Mouse (Mus musculus) liver, embryonic 14.5 days (tissue): Measurements from ENCODE around the gene Lag3. TPM values are rescaled to one million over a fixed set of nuclear protein-coding genes. Genes with fewer than 3 reads are reported as not detected.

Source experiments
- ATAC-seq: fragments of 200-750 bp; cut with Nextera tagmentation; 2 replicates; pipeline ENCODE4 v1.8.0; 2017; ENCODE audit warnings: moderate number of reproducible peaks, mild to moderate bottlenecking, moderate library complexity; ENCODE audit not compliant: insufficient read depth
- DNase-seq, 3 experiments: peaks; one replicate each; pipeline ENCODE4 v3.0.0-alpha.2; 2012 to 2013; ENCODE audit warnings: low read depth in 3 of 3, low spot score in 3 of 3
- H3K27ac ChIP-seq: fragments of 300-500 bp; sonication (generic); 2 replicates; pipeline ENCODE4 v1.5.1; 2014; ENCODE audit warnings: moderate library complexity, mild to moderate bottlenecking, control low read depth, inconsistent platforms
- H3K27me3 ChIP-seq: fragments of 300-500 bp; sonication (generic); 2 replicates; pipeline ENCODE4 v1.6.1; 2014; ENCODE audit warnings: mild to moderate bottlenecking, low read length, moderate library complexity; ENCODE audit not compliant: control insufficient read depth, insufficient read depth
- H3K36me3 ChIP-seq: fragments of 300-500 bp; sonication (generic); replicated peaks from 2 replicates; pipeline ENCODE4 v1.6.1; 2014; ENCODE audit warnings: low read depth; ENCODE audit not compliant: control insufficient read depth, insufficient read depth
- H3K4me1 ChIP-seq, 2 experiments: fragments of 200-500 bp in 1 of 2; fragments of 300-500 bp in 1 of 2; sonication (generic) in 1 of 2; replicated peaks; 2 replicates each; pipeline ENCODE4 v1.6.1; 2012 to 2014; ENCODE audit warnings: antibody characterized with exemption in 1 of 2, inconsistent platforms in 1 of 2, low read length in 1 of 2; ENCODE audit not compliant: control insufficient read depth in 2 of 2, insufficient read depth in 2 of 2
- H3K4me2 ChIP-seq: fragments of 300-500 bp; sonication (generic); 2 replicates; pipeline ENCODE4 v1.6.1; 2014; ENCODE audit warnings: low read depth, mild to moderate bottlenecking, control low read depth, moderate library complexity
- H3K4me3 ChIP-seq, 2 experiments: fragments of 200-500 bp in 1 of 2; fragments of 300-500 bp in 1 of 2; sonication (generic) in 1 of 2; 2 replicates each; pipeline ENCODE4 v1.5.1; 2012 to 2014; ENCODE audit warnings: low read depth in 2 of 2, low read length in 2 of 2, mild to moderate bottlenecking in 2 of 2, control low read depth in 1 of 2, inconsistent platforms in 1 of 2, moderate library complexity in 1 of 2; ENCODE audit not compliant: insufficient read depth in 1 of 2
- H3K9ac ChIP-seq: fragments of 300-500 bp; sonication (generic); replicated peaks from 2 replicates; pipeline ENCODE4 v1.6.1; 2014; ENCODE audit warnings: mild to moderate bottlenecking, control low read depth, moderate library complexity
- H3K9me3 ChIP-seq: fragments of 300-500 bp; sonication (generic); 2 replicates; pipeline ENCODE4 v1.6.1; 2016; ENCODE audit warnings: low read length, mixed read lengths; ENCODE audit not compliant: control insufficient read depth
- CTCF ChIP-seq: IDR thresholded peaks from 2 replicates; pipeline ENCODE4 v1.5.1; 2016; ENCODE audit warnings: antibody characterized with exemption, low read depth, control low read depth
- EP300 ChIP-seq: IDR thresholded peaks from 2 replicates; pipeline ENCODE4 v1.6.1; 2016; ENCODE audit warnings: antibody characterized with exemption, low read depth
- WGBS: fragments of 180-500 bp; shearing (Covaris S2); extraction: QIAGEN DNeasy Blood & Tissue Kit; methylation state at CpG from one replicate; pipeline ENCODE4 v1.1.7; 2014; ENCODE audit not compliant: insufficient replicate concordance; 5-methylcytosine and 5-hydroxymethylcytosine counted together
- polyA plus RNA-seq, 2 experiments: library from polyadenylated mRNA; depleted of rRNA in 1 of 2; stranded (reverse) in 1 of 2; unstranded in 1 of 2; fragments of >200 nt; fragmentation: Nextera tagmentation in 1 of 2; extraction: Ambion mirVana in 1 of 2; gene quantifications; 2 replicates each; pipeline versions ENCODE4 v1.2.1 to v1.2.3; 2012 to 2014

The Lag3 gene
- polyA plus RNA-seq (2012; rRNA removed): 0.10 and 0.11 TPM in 2 replicates
- polyA plus RNA-seq (2014; fragmentation: Nextera tagmentation; extraction: Ambion mirVana): 0.17 TPM in 1 of 2 replicates, not detected in the other

DNA sequence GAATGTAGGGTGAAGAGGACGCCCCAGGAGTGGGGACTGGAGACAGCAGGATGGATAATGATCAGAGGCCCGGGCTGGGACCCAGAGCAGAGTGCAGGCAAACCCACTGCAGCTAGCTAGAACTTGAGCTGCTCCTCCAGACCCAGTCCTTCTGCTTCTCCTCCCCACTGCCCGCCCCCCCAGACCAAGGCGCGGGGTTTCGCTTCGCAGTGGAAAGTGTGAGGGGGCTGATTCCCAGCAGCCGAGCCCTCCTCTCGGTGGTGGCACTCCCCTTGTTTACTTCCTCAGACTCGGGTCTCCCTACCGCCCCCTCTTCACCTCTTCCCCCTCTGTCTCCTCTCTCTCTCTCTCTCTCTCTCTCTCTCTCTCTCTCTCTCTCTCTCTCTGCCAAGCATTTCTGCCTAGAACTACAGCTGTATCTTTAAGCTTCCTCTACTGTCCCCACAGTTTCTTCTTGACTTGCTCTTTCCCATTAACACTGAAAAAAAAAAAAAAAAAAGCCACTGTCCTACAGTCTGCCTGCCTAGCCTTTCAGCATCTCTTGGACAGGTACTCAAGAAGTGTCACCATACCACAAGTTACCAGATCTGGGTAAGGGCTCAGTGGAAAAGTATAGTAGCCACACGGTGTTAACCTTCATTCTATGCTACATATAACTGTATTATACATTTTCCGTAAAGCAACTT, at the start of gene Lag3:
Lag3 (minus strand) TSS at position 173 of the 686 bp plus-strand sequence.
- no peak for ATAC-seq
- Histone ChIP-seq H3K4me2 (no peak within 1 kb of the TSS), H3K36me3 (no peaks in the 10 kb centered on the region), H3K27me3 (peaks cover 43% of the 10 kb centered on the region), H3K27ac (no peak within 1 kb of the TSS), H3K9me3 (no peaks in the 10 kb centered on the region), H3K4me3 (no peak within 1 kb of the TSS), H3K4me1 (no peaks in the 10 kb centered on the region), H3K9ac (no peak within 1 kb of the TSS)
- DNase-seq: no peak
- TF ChIP-seq CTCF: no peak
- no peak for TF ChIP-seq EP300
- WGBS: 18% methylated on average over 13 of the region's 13 CpGs

GRCm38 (mm10) chr6:124961021-124961420, 49.5 kb upstream of the Lag3 start:
- TF ChIP-seq EP300 (no peak), CTCF (no peak)
- H3K9ac ChIP-seq: no peak overlapping the region
- no peak overlapping the region for H3K4me2 ChIP-seq
- DNase-seq (no peak), ATAC-seq (no peak)
- WGBS: 78% methylated on average over 12 of the region's 12 CpGs
- H3K36me3 ChIP-seq: peaks cover 15% of the 10 kb centered on the region
- no peaks in the 10 kb centered on the region for H3K9me3 ChIP-seq
- H3K27ac ChIP-seq: no peak overlapping the region
- H3K4me3 ChIP-seq: no peak overlapping the region
- H3K27me3 ChIP-seq: no peaks in the 10 kb centered on the region
- peaks cover 9 to 11% of the 10 kb centered on the region in 2 experiments for H3K4me1 ChIP-seq

DNA sequence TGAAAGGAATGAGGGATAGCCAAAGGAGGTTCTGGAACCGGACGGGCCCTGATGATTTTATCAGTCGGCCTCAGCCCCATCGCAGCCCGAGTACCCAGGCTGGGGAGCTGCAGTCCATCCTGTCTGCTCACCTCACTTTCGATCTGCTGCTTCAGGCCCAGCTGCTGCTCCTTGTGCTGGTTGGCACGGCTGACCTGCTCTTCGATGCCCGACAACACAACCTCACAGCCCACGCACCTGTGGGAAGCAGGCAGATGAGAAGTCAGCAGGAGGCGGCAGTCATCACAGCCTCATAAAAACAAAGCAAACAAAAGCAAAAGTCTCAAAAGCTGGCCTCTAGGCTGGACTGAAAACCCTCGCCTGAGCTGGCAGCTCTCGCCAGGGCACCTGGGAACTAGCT, 48.5 kb upstream of the Lag3 start:
- Histone ChIP-seq H3K4me1 (peaks cover 7 to 8% of the 10 kb centered on the region in 2 experiments), H3K9me3 (no peaks in the 10 kb centered on the region), H3K4me2 (no peak overlapping the region), H3K36me3 (peaks cover 15% of the 10 kb centered on the region), H3K4me3 (no peak overlapping the region), H3K27ac (no peak overlapping the region), H3K9ac (no peak overlapping the region), H3K27me3 (no peaks in the 10 kb centered on the region)
- ATAC-seq: no peak
- DNase-seq: no peak
- TF ChIP-seq EP300: no peak
- no peak for TF ChIP-seq CTCF
- WGBS: 85% methylated on average over 13 of the region's 13 CpGs

DNA sequence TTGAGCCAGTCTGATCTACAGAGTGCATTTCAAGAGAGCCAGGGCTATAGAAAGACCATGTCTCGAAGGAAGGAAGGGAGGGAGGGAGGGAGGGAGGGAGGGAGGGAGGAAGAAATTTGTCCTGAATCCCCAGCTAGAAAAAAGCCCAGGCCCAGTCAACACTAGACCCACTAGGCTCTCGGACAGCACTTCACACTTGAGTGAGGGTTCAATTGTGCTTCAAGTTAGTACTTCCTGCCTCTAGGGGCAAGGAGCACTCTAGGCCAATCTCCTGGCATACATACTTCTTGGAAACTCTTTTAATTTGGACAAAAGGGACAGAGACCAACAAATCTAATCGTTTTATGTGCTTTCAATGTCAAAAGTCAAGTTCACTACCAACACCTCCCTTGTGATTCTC, 46.6 kb upstream of the Lag3 start:
- H3K36me3 ChIP-seq: peaks cover 15% of the 10 kb centered on the region
- WGBS: 71% methylated on average over 3 of the region's 3 CpGs
- TF ChIP-seq EP300 (no peak), CTCF (no peak)

GRCm38 (mm10) chr6:124955212-124955611, 43.7 kb upstream of the Lag3 start:
- DNase-seq (no peak), ATAC-seq (no peak)
- no peak overlapping the region for H3K4me2 ChIP-seq
- peaks cover 15% of the 10 kb centered on the region for H3K36me3 ChIP-seq
- H3K27me3 ChIP-seq: no peaks in the 10 kb centered on the region
- no peak overlapping the region for H3K4me3 ChIP-seq
- no peaks in the 10 kb centered on the region for H3K9me3 ChIP-seq
- H3K9ac ChIP-seq: no peak overlapping the region
- no peaks in the 10 kb centered on the region for H3K4me1 ChIP-seq
- WGBS: 80% methylated on average over 4 of the region's 4 CpGs
- no peak overlapping the region for H3K27ac ChIP-seq
- TF ChIP-seq EP300: no peak
- TF ChIP-seq CTCF: no peak

More for the DNA sequence above, 46.6 kb upstream of the Lag3 start:
- ATAC-seq (no peak), DNase-seq (no peak)
- Histone ChIP-seq H3K4me3 (no peak overlapping the region), H3K4me1 (no peaks in the 10 kb centered on the region), H3K4me2 (no peak overlapping the region), H3K27ac (no peak overlapping the region), H3K9ac (no peak overlapping the region), H3K27me3 (no peaks in the 10 kb centered on the region), H3K9me3 (no peaks in the 10 kb centered on the region)
